Mouse (Mus musculus) ovary, postnatal 14 days (tissue): ENCODE results near the gene Gabrd.
A peak's percentile ranks its signal among the peaks of the same experiment; 100 is the strongest.
"Not testable (repeated sequence)": the region's sequence is repeated elsewhere in the genome, so short reads cannot be mapped to it uniquely, and the experiment has no call there.

Experiments
- DNase-seq: peaks from one replicate; pipeline ENCODE4 v3.0.0; 2022; ENCODE audit warnings: low spot score

Gabrd gene

GRCm38 (mm10) chr4:155397511-155398221, at the start of gene Gabrd:
TSS of gene Gabrd (minus strand) at chr4:155398112.
- peak; percentile 70 for DNase-seq

DNA sequence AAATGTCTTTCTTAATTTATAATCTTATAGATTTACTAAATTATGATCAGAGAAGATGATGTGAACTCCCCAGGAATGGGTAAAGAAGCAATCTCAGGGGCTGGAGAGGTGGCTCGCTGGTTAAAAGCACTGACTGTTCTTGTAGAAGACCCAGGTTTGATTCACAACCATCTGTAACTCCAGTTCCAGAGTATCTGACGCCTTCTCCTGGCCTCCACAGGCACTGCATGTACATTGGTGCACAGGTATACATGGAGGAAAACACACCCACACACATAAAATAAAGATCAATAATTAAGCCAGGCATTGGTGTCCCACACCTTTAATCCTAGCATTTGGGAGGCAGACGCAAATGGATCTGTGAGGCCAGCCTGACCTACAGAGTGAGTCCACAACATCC, 44.9 kb upstream of the Gabrd start:
- no peak for DNase-seq

DNA sequence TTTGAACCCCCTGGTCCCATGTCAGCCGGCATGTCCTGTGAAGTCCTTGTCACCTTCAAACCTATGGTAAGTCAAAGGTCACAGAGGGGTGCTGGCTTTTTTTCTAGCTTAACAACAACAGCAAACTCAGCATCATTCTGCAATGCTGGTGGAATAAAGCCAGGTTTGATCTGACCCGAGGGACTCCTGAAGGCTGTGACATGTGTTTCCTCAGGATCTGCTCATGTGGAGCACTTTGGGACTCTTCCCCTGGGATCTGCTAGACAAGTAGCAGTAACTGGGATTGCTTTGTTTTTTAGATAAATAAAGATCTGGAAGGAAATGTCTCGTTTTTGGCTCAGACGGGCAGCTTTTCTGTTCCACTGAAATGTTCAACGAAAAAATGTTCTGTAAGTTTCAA, 36.1 kb upstream of the Gabrd start:
- no peak for DNase-seq

DNA sequence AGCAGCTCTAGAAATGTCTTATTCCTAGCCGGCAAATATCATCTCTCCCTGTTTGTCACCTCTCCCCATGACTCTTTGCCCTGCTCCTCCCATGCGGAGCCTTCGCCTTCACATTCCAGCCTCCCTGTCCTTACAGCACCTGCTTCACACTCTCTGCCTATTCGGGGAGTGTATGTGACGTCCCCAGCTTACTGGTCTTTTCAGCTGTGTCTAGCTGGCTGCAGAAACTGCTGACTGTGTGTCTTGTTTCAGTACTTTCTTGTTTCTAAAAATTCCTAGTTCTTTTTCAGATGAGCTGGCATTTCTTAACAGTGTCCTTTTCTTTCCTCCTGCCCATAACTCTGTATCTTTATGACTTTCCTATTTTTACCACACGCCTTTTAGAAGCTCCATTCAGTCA, 34.4 kb upstream of the Gabrd start:
- no peak for DNase-seq

DNA sequence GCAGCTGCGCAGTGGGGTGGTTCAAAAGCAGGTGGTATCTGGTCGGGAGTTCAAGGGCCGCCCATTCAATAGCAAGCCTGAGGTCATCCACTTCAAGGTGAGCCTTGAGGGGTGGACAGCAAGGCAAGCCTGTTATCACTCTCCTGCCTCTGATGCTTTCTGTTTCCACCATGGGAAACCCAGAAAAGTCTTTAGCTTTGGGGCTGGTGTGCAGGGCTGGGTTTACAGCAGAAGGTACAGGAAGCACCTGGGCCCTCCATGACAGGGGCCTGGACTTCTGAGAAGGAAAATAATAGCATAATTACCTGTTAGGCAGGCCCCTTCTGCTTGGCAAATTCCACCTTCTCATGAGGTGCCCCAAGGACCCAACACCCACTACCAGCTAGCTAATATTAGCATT, 31.3 kb upstream of the Gabrd start:
- DNase-seq = no peak

DNA sequence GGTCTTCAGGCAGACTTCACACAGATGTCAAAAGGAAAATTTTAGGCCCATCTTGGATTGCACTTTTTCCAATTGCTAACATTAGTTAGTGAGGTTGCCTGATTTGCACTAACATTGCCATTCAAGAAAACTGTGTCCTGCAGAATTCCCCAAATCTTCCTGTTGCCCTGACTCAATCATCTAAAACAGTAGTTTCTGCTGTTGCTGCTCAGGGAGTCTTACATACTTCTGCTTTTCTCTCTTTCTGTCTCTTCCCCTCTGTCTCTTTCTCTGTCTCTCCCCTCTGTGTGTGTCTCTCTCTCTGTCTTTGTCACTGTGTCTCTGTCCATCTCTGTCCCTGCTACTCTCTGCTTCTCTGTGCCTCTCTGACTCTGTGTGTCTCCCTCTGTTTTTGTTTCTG, 30.5 kb upstream of the Gabrd start:
- no peak for DNase-seq

GRCm38 (mm10) chr4:155426272-155426671, 28.4 kb upstream of the Gabrd start:
- no peak for DNase-seq

DNA sequence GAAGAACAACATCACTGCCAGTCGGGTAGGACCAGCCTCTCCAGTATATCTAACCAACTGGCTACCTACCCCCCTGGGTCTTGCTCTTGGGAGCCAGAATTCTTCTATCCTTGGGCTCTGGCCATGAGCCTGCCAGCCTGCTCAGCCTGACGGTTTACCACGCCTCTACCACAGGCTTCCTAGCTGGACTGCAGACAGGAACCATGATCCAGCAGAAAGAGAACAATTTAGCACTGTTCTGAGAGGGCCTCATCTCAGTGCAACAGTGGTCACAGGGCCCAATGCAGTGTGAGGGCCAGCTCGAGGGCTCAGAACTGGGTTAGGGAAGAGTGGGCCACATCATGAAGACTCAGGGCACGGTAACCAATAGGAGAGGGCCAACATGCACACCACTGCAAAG, 26.1 kb upstream of the Gabrd start:
- no peak for DNase-seq

DNA sequence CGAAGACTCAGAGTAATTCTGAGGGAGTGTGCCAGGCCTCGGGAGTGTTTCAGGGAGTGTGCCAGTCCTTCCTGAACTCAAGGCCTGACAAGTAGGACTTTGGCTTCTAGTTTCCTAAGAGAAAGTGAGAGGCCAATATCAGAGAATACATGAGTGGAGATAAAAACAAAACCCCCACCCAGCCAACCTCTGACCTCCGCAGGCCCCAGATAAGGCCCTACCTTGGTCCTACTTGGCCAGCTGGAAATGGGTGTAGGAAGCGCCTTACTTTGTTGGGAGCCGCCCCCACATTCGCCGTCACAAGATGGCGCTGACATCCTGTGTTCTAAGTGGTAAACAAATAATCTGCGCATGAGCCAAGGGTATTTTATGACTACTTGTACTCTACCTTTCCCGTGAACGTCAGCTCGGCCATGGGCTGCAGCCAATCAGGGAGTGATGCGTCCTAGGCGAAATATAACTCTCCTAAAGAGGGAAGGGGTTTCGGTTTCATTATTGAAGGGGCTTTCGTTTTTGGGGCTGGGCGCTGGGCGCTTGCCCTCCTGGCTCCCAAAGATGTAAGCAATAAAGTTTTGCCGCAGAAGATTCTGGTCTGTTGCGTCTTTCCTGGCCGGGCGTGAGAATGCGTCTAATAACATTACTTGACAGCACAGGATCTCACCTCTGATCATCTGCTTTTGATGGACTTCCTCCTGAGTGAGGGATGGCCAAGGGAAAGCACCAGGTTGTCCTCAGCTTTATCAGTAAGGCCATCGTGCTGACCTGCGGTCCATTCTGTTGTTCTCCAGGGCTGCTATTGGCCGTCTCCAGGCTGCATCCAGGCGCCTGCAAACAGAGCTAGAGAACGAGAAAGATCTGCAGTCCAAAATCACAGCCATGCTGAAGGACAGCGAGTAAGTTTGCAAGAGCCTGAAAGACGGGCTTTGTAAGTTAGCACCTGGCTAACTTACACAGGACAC, 23.8 kb upstream of the Gabrd start:
- DNase-seq = not testable (repeated sequence)

- DNase-seq = no peak
These were observed 22.2 kb upstream of the Gabrd start for GRCm38 (mm10) chr4:155420137-155420536.

DNA sequence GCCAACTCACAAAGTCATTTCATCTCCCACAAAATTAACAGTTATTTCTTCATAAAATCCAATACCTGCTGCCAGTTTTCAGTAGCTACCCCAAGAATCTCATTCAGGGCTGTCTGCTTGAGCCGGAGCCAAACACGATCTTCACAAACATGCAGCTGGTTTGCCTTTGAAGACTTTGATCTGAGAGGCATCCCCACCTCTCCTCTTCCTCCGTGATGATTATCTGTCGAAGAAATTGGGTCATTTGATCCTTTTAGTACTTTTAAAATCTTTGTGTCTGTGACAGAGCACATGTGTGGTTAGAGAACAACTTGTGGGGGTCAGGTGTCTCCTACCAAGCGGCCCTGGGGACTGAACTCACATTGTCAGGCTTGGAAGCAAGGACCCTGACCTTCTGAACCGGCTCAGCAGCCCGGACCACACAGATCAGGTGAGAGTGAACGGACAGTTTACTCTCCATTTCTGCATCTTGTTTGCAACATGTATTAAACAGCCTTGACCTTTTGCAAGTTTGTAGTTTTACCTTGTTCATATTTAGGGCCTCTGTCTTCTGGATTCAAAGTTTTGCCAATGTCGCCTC, 16.8 kb upstream of the Gabrd start:
- no peak for DNase-seq

DNA sequence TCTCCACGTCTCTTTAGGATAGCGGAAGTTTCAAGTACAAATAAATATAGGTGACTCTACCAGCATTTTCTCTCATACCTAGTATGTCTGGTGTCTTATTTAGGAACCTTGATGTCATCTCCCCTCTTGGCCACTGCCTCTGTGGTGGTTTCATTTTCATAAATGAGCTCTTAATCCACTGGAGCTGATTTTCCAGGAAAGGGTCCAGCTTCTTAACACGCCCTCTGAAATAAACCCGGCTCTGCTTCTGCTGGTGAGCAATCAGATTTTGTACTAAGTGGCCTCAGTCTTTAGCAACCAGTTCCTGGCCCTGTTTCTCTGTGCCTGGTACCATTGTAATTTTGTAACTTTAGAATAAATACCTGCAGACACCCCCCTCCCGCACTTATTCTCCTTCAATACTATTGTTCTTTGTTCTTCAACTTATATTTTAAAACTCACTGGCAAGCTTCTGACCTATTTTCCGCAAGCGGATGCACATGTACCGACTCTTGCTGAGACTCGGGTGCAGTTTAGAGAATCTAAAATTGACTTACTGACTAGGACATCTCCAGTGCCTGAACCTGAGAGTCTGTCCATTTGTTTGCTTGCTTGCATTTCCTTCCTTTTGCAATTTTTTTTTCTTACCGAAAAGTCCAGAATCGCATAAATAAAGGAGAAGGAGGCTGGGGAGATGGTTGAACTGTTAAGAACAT, 15.9 kb upstream of the Gabrd start:
- DNase-seq = no peak

DNA sequence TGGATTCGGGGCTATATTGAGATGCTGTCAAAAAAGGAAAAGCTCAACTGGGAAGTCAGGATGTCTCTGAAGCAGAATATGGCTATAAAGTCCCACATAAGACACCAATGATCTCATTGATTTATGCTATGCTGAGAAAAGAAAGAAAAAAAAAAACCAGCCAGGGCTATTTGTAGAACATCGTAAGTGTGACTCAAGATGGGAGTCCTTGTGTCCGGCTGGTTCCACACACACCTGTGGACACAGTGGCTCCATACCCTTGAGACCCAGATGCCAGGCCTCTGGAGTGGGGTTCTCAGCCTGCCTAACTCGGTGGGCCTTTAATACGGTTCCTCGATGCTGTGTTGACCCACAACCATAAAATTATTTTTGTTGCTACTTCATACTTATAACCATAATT, 14.2 kb upstream of the Gabrd start:
- DNase-seq = no peak

GRCm38 (mm10) chr4:155409058-155409776, 11.3 kb upstream of the Gabrd start, which contains the start of gene Cfap74:
TSS of gene Cfap74 (plus strand) at chr4:155409190.
- peak; percentile 29 for DNase-seq

DNA sequence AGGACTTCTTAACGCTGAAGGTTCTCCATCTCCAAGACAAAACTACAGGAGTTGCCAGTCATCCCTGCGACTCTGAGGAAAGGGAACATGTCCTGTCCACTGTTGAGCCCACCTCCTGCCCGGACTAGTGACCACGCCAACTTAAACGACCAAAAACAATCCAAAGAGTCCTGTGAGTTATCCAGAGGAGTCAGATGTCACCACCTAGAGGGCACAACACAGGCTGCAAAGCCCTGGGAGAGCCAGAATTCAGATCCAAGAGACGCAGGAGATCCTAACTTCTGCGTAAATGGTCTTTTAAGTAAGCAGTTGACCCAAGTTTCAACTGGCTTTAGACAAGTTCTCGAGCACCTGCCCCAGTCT, 10.8 kb upstream of the Gabrd start:
- no peak for DNase-seq

DNA sequence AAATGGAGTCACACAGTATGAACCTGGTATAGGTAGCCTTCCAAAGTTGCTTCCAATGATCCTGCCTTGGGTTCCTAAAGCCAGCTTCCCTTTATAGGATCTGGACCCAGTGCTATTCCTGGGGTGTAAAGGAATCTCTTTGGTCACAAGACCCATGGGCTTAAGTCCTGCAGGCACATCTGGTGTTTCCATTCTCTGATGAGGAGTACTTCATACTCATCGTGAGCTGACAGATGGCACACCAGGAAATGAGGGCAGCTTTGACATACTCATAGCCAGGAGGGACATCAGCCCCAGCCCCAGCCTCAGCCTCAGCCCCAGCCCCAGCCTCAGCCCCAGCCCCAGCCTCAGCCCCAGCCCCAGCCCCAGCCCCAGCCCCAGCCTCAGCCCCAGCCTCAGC, 4.6 kb upstream of the Gabrd start:
- no peak for DNase-seq

GRCm38 (mm10) chr4:155401121-155401520, 3.2 kb upstream of the Gabrd start:
- no peak for DNase-seq

DNA sequence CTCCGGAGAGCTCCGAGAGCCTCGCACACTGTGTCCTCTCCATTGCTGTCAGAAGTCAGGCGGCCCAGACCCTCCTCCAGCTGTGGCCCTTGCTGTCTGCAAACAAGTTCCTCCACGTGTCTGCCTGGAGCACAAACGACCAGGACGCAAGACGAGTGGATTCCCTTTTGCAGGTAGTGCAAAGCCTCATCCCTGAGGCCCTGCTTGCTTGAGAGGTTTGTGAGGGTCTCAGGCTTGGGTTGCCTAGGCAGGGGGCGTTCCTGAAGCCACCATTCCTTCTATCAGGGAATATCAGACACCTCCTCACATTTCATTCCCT, 269 bp upstream of the Gabrd start:
- no peak for DNase-seq

GRCm38 (mm10) chr4:155396751-155397150, 1.2 kb downstream of the Gabrd start:
- no peak for DNase-seq

DNA sequence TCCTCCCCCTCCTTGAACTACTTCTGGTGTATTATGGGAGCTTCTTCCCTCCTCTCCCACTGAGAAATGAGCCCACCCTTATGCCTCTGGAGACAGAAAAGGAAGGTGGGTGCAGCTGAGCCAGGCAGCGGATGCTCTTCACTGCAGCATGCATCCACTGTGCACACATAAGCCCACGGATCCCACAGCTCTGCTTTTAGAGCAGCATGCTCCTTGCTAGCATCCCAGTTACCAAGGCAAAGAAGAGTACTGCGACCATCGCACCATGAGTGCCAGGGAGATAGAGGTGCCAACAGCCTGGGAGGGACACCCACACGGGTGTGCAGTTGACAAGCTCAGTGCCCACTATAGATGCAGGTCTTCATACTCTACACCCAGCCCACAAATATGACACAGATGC, 2.4 kb downstream of the Gabrd start:
- DNase-seq = no peak

DNA sequence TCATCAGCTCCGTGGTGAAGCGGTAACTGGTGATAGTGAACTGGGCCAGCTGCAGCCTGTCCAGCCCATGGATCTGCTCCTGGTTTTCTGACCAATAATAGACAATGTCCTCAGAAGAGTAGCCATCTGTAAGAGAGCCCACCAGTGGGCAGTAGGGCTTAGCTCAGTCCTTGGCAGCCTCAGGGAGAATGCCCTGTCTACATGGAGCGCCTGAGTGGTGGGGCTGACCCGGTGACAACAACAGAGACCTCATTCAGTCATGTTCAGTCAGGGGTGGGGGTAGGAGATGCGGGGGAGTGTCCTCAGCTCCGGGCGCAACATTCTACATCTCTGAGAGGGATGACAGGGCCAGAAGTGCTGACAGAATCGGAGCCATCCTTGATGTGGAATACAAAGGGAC, 10.7 kb downstream of the Gabrd start:
- DNase-seq = no peak

- DNase-seq = no peak
These were observed 14.6 kb downstream of the Gabrd start for GRCm38 (mm10) chr4:155383326-155383725.
